Mouse (Mus musculus): Measurements from ENCODE around the gene Trp53bp1.

GRCm38 (mm10) chr2:121170980-121171742 is 100.0 kb downstream of the Trp53bp1 start, which contains the start of gene Zscan29:
- TF ChIP-seq POLR2A (IDR thresholded peaks at IDR 0.05; ENCODE audit: low read depth, low read length) (peak; percentile 84), CTCF (IDR thresholded peaks at IDR 0.05; ENCODE audit: extremely low read depth, insufficient read depth, insufficient read length, insufficient replicate concordance) (peak; percentile 4; the same call in 1 of the 2 replicates)
